Mouse (Mus musculus) spleen, postnatal 10 days (tissue): Measurements from ENCODE around the gene Mmp24.

Experiments used
- DNase-seq, 2 experiments: peaks; one replicate each; pipeline ENCODE4 v3.0.0; 2021 to 2022; ENCODE audit warnings: low spot score in 2 of 2

The Mmp24 gene

DNA sequence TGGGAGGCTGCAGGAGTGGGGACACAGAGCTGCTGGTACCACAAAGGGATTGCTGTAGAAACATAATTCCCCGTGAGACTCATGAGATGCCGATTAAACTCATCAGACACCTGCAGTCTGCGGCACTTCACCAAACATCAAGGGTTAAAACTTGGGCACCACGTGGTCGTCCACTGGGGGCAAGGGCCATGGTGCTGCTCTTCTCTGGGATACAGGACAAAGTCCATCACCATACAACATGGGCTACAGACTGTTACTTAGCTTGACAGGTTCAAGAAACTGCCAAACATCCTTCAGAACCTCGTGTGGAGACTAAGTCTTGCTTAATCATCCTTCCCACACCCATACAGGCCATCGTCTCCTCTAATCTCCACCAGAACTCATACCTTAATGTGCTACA is 85.0 kb downstream of the Mmp24 start:
- DNase-seq, result no peak

DNA sequence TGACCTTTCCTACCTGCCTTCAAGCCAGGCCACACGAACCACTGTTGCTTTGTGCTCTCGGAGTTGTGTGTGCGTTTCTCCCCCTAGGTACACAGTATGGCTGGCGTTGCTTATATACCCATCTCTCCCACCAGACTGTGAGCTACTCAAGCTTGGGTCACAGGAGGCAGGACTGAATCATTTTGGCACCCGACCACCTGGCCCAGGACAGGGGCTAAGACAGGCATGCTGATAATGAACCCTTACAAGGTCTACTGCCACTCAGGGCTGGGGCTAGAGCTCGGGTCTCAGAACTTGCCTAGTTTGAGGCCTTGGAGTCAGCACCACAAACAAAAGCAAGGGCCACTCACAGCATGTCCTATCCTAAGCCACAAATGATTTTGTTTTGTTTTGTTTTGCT is 86.4 kb downstream of the Mmp24 start:
- no peak for DNase-seq

DNA sequence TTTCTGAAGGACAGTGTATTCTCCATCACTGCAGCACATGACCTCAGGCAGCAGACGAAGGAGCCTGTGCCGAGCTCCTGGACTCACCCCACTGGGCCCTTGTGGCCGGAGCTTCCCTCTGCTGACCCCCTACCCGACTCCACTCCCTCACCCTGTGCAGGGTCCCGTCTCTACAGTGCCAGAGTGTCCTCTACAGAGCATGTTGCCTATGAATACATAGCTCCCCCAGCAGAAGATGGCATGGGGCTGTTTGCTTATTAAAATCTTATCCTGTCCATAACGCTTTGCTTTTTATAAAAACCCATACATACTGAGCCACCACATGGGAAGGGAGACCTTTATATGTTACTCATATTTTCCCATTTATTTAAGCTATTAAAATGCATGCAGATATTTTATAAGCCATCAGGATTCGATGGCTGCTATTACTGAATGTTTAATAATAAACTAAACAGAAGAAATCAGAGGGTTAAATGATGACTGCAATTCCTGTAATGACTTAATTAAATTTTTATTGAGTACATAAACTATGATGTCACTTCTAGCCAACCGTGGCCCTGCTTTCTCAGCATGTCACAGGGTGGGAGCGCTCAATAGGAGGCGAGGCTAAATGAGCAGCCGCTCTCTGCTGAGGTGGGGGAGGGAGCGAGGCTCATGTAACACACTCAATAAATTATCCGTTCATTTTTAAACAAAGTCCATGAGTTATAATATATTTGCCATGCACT is 87.6 kb downstream of the Mmp24 start:
- no peak for DNase-seq

DNA sequence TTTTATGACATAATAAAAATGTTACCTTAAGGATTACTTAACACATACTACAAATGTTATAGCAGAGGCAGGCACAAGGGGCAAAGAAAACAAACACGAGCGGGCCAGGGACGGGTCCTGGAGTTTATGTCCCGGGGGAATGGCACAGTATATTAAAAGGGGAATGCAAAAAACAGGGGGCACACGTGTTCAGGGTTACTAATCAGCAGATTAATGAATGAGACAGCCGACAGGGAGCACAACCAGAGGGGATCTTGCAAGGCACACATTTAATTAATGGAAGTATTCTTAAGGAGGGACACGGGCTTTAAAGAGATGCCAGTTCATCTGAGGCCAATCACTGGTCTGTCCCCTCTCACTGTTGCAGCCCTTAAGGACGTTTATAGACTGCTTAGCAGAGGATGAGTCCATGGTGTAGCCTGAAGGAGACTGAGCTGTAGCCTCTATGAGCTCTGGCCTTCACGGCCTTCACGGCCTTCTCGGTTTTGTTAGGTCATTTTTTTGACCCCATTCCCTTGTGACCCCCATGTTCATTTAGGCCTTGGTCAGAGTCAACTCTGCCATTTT is 88.2 kb downstream of the Mmp24 start:
- DNase-seq, result no peak
